Mouse (Mus musculus) midbrain, embryonic 14.5 days (tissue): ENCODE measurements at regions not wholly inside any gene's neighbourhood (a gene's known extent, or its start where the extent isn't known, plus 50 kb on each side); places are given as distances from the start of the nearest gene placed in this dataset.

Experiments used
- ATAC-seq: fragments of 200-750 bp; cut with Nextera tagmentation; 2 replicates; pipeline ENCODE4 v1.8.0; 2017; ENCODE audit warnings: moderate number of reproducible peaks, moderate library complexity; ENCODE audit not compliant: low FRiP score, low TSS enrichment
- DNase-seq: peaks from one replicate; pipeline ENCODE4 v3.0.0-alpha.2; 2015
- H3K27ac ChIP-seq: fragments of 300-500 bp; sonication (generic); replicated peaks from 2 replicates; pipeline ENCODE4 v1.5.1; 2014; ENCODE audit warnings: mild to moderate bottlenecking, low read depth, low read length, moderate library complexity
- H3K27me3 ChIP-seq: fragments of 300-500 bp; sonication (generic); 2 replicates; pipeline ENCODE4 v1.6.1; 2014; ENCODE audit warnings: low read length, control low read depth, mixed read lengths; ENCODE audit not compliant: control insufficient read depth, insufficient read depth
- H3K36me3 ChIP-seq: fragments of 300-500 bp; sonication (generic); 2 replicates; pipeline ENCODE4 v1.6.1; 2014; ENCODE audit warnings: low read length, control low read depth; ENCODE audit not compliant: control insufficient read depth, insufficient read depth
- H3K4me1 ChIP-seq: fragments of 300-500 bp; sonication (generic); 2 replicates; pipeline ENCODE4 v1.6.1; 2014; ENCODE audit warnings: mild to moderate bottlenecking, antibody characterized with exemption, low read length, control low read depth; ENCODE audit not compliant: control insufficient read depth, insufficient read depth
- H3K4me2 ChIP-seq: fragments of 300-500 bp; sonication (generic); 2 replicates; pipeline ENCODE4 v1.6.1; 2014; ENCODE audit warnings: mild to moderate bottlenecking, low read length, moderate library complexity
- H3K4me3 ChIP-seq: fragments of 300-500 bp; sonication (generic); replicated peaks from 2 replicates; pipeline ENCODE4 v1.5.1; 2014; ENCODE audit warnings: low read depth, low read length
- H3K9ac ChIP-seq: fragments of 300-500 bp; sonication (generic); replicated peaks from 2 replicates; pipeline ENCODE4 v1.6.1; 2014; ENCODE audit warnings: mild to moderate bottlenecking, low read length, moderate library complexity
- H3K9me3 ChIP-seq: fragments of 300-500 bp; sonication (generic); 2 replicates; pipeline ENCODE4 v1.6.1; 2016; ENCODE audit warnings: low read length, control low read depth, mixed read lengths; ENCODE audit not compliant: control insufficient read depth
- WGBS: fragments of 180-500 bp; shearing (Covaris S2); extraction: QIAGEN DNeasy Blood & Tissue Kit; methylation state at CpG from one replicate; pipeline ENCODE4 v1.1.7; 2014; 5-methylcytosine and 5-hydroxymethylcytosine counted together

DNA sequence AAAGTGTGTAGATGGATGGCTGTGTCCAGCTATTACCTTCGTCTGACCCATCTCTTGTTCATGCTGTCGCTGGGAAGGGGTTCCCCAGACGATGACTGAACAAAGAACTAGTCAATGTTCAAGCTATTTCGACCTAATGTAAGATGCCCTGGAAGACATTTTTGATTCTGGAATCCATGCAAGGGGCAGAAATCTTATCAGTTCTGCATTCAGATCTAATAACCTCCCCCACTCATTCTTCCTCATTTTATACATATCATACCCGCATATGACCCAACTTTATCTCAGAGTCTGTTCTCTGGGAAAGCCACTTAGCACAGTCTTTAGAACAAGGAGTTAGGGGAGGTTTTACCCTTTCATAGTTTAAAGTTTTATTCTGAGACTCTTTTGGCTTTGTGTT is 52.2 kb upstream of the 2310009B15Rik start:
- no peak overlapping the region for H3K4me2 ChIP-seq
- ATAC-seq (no peak), DNase-seq (no peak)
- no peaks in the 10 kb centered on the region for H3K9me3 ChIP-seq
- no peak overlapping the region for H3K9ac ChIP-seq
- no peaks in the 10 kb centered on the region for H3K27me3 ChIP-seq
- no peaks in the 10 kb centered on the region for H3K36me3 ChIP-seq
- no peaks in the 10 kb centered on the region for H3K4me1 ChIP-seq
- no peak overlapping the region for H3K27ac ChIP-seq
- 91% methylated on average over 5 of the region's 5 CpGs for WGBS
- no peak overlapping the region for H3K4me3 ChIP-seq

DNA sequence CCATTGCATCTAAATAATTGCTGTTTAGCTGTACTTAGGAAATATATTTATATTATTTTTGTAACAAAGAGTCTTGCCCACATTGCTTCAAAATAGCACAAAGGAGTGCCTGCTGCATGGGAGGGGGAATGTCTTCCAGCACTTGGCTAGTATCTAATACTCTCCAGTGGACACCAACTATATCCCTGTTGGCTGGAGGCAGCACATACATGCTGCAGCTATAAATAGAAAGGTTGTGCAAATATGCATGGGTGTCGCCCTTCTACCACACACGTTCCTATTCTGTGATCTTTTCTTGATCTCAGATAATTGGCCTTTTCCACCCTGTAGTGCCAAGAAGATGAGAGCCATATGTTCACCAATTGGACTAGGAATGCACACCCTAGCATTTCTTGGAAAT is 53.0 kb upstream of the 2310009B15Rik start:
- Histone ChIP-seq H3K9me3 (no peaks in the 10 kb centered on the region), H3K4me2 (no peak overlapping the region), H3K4me1 (no peaks in the 10 kb centered on the region), H3K27ac (no peak overlapping the region), H3K36me3 (no peaks in the 10 kb centered on the region), H3K27me3 (no peaks in the 10 kb centered on the region), H3K9ac (no peak overlapping the region), H3K4me3 (no peak overlapping the region)
- no peak for DNase-seq
- 78% methylated on average over 2 of the region's 2 CpGs for WGBS
- no peak for ATAC-seq

DNA sequence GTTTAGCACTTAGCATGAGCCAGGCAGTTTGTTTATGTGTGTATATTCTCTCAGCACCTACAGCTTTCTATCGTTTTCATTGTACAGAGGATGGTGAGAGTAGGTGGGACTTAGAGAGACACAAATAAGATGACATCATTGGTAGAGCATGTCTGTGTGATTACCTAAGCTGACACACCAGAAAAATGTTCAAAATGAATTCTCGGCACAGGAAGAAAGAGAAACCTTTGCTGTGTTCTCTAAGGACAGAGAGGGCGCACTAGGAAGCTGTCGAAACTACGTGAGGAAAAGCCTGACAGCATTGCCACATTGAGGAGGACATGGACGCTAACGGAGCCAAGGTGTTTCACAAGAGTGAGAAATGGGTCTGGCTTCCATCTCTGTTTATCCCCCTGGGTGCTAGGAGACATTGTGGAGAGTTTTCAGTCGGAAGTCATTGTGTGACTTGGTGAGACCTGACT is 51.0 kb upstream of the Dennd1b start:
- 60% methylated on average over 8 of the region's 8 CpGs for WGBS

DNA sequence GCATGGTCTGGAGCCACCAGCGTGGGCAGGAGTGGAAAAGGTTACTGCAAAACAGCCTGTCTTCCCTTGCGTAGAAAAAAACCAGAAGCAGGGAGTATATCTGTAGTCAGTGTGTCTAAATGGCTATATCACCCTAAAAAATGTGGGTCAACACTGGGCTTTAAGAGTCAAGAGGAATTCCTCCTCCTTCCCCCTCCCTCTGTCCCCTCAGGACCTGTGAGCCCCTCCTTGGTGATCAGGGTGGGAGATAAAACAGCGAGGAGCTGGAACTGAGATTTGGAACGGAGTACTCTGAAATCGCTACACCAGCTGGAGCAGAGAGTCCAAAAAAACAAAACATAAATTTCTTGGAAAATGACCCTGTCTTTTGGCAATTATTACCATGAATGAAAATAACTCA is 50.3 kb upstream of the Dennd1b start:
- Histone ChIP-seq H3K36me3 (no peaks in the 10 kb centered on the region), H3K9ac (no peak overlapping the region), H3K9me3 (no peaks in the 10 kb centered on the region), H3K27ac (no peak overlapping the region), H3K4me1 (no peaks in the 10 kb centered on the region), H3K27me3 (no peaks in the 10 kb centered on the region), H3K4me3 (no peak overlapping the region), H3K4me2 (no peak overlapping the region)
- ATAC-seq (no peak), DNase-seq (no peak)
- 86% methylated on average over 5 of the region's 5 CpGs for WGBS

More for the DNA sequence above, 51.0 kb upstream of the Dennd1b start:
- peak; percentile 19 for DNase-seq
- Histone ChIP-seq H3K27ac (no peak overlapping the region), H3K4me2 (no peak overlapping the region), H3K27me3 (no peaks in the 10 kb centered on the region), H3K36me3 (no peaks in the 10 kb centered on the region), H3K4me1 (no peaks in the 10 kb centered on the region), H3K4me3 (no peak overlapping the region), H3K9ac (no peak overlapping the region), H3K9me3 (no peaks in the 10 kb centered on the region)
- no peak for ATAC-seq

DNA sequence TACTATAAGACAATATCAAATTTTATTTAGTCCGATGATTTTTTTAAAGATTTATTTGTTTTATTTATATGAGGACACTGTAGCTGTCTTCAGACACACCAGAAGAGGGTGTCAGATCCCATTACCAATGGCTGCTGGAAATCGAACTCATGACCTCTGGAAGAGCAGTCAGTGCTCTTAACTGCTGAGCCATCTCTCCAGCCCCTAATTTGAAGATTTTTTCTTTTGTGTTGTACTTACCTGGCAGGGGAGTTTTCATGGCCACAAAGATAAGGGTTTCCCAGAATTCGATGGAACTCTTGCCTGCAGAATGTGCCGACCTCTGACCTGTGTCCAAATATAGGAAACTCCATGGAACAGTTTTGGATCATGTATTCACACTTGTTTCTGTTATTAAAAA is 49.8 kb upstream of the Dennd1b start:
- DNase-seq (no peak), ATAC-seq (no peak)
- no peak overlapping the region for H3K9ac ChIP-seq
- H3K9me3 ChIP-seq: no peaks in the 10 kb centered on the region
- 94% methylated on average over 4 of the region's 4 CpGs for whole genome bisulfite sequencing
- H3K4me1 ChIP-seq: no peaks in the 10 kb centered on the region
- H3K36me3 ChIP-seq: no peaks in the 10 kb centered on the region
- no peaks in the 10 kb centered on the region for H3K27me3 ChIP-seq
- H3K4me3 ChIP-seq: no peak overlapping the region
- H3K4me2 ChIP-seq: no peak overlapping the region
- no peak overlapping the region for H3K27ac ChIP-seq
